Mouse (Mus musculus) adrenal gland, adult 10 weeks (tissue): ENCODE measurements around the gene Tmprss3. TPM values are rescaled to one million over a fixed set of nuclear protein-coding genes. Genes with fewer than 3 reads are reported as not detected.

Experiments used
- polyA plus RNA-seq: library from polyadenylated mRNA; stranded (reverse); fragments of 350-450 nt; fragmentation: Illumina TruSeq; extraction: RNeasy Lipid Tissue Mini Kit (QIAGEN cat#74804); gene quantifications from one replicate; pipeline ENCODE4 v1.2.3, GENCODE M21; 2014; ENCODE audit warnings: low read depth, low replicate concordance

Tmprss3 gene
- not detected for polyA plus RNA-seq

DNA sequence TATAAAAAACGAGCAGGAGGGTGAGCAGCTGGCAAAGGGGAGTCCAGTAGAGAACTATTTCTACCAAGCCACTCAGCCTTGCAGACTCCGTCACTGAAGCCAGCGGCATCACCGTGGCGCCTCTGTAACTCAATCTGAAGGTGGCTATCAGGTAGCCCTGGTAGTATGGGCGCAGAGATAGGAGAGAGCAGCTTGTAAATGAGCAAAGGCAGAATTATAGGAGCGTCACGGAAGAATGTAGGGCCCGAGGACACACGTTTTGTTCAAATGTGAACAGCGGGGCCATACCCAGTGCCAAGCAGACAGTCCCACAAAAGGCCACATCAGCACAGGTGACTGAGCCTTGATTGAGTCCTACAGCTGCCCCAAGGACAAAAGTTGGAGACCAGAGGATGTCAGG is at the start of gene Tmprss3:
Gene Tmprss3 (minus strand): TSS at position 101 of the 400 bp plus-strand sequence.

GRCm38 (mm10) chr17:31207771-31208334 is 9.1 kb upstream of the Tmprss3 start, which contains the start of gene Ubash3a:
Gene Ubash3a, plus strand, starts transcription at chr17:31207873.

DNA sequence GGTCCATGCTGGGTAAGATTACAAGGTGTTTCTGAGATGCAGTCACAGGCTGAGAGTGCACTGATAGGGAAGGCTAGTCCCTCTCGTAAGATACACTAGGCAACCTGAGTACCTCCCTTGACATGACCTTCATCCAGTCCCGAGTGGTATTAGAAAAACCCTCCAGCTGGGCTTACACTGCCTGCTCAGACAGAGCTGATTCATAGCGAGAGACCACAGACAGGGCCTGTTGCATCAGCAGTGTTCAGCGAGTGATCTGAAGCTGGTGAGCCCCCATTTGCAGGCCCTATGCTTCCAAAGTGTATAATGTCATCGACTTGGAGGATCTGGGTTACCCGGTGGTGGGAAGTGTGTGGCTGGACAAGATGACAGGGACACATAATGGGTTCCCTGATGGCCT is 33.6 kb downstream of the Tmprss3 start, which contains the start of gene Tff1:
Gene Tff1 (minus strand): TSS at position 151 of the 400 bp plus-strand sequence.

GRCm38 (mm10) chr17:31144040-31145037 is 54.4 kb downstream of the Tmprss3 start, which contains the start of gene Tff2:
Gene Tff2, minus strand, starts transcription at chr17:31144282.

DNA sequence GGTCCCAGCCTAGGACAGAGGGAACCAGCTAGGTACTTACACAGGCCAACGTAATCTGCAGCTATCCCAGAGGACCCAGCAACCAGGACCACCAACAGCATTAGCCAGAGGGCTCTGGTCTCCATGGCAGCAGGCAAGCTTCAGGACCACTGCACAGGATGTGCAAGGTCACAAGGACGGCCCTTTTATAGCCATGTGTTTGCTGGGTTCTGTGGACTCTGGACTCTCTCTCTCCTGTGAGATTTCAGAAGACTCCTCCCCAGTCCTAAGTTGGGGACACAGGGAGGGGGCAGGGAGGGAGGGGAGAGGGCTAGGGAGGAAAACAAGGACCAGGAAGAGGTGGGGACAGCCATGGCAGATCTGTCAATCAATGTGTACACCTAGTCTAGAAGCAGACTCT is 69.3 kb downstream of the Tmprss3 start, which contains the start of gene Tff3:
Gene Tff3 (minus strand): TSS at position 195 of the 400 bp plus-strand sequence.

Other genes starting within 250 kb of the Tmprss3 start
- not detected for gene Umodl1, start 244.3 kb downstream of the Tmprss3 start, polyA plus RNA-seq
- gene Abcg1, start 141.3 kb downstream of the Tmprss3 start, polyA plus RNA-seq = 3.7 TPM
- not detected for gene Tff3, start 69.3 kb downstream of the Tmprss3 start, polyA plus RNA-seq
- not detected for gene Tff2, start 54.7 kb downstream of the Tmprss3 start, polyA plus RNA-seq
- not detected for gene Tff1, start 33.7 kb downstream of the Tmprss3 start, polyA plus RNA-seq
- gene Ubash3a, start 8.9 kb upstream of the Tmprss3 start, polyA plus RNA-seq = not detected
- gene Rsph1, start 78.4 kb upstream of the Tmprss3 start, polyA plus RNA-seq = 1.2 TPM
- 0.70 TPM for gene Slc37a1, start 87.8 kb upstream of the Tmprss3 start, polyA plus RNA-seq
- not detected for gene Pde9a, start 187.2 kb upstream of the Tmprss3 start, polyA plus RNA-seq